Mouse (Mus musculus): ENCODE results near the gene Trmt112.

DNA sequence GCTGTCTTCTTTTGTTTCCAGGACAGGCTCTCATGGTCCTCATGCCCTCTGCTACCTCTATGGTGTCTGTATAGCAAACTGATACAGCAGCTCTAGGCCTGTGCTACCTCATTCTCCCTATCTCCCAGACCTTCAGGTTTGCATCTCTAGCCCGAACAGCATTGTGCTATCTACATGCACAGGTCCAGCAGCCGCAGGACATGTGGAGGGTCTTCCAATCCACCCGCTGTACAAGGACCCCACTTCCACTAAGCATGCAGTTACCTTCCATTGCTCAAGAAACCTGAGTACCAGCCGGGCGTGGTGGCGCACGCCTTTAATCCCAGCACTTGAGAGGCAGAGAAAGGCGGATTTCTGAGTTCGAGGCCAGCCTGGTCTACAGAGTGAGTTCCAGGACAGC, 5.0 kb downstream of the Trmt112 start:
- TF ChIP-seq CHD2 (IDR thresholded peaks at IDR 0.05; ENCODE audit: low read depth, low read length) (no peak), MAFK (IDR thresholded peaks at IDR 0.05; ENCODE audit: insufficient read depth, low read depth, low read length) (no peak), HCFC1 (IDR thresholded peaks at IDR 0.05; ENCODE audit: borderline replicate concordance, insufficient read depth, low read length) (no peak), ZC3H11A (IDR thresholded peaks at IDR 0.05; ENCODE audit: borderline replicate concordance, low read depth, low read length) (no peak)
